Mouse (Mus musculus): ENCODE data around the gene Igfbp3.

- TF ChIP-seq POLR2A (IDR thresholded peaks at IDR 0.05; ENCODE audit: borderline replicate concordance, control insufficient read depth, low read depth, low read length) (no peak), CTCF (IDR thresholded peaks at IDR 0.05; ENCODE audit: control insufficient read depth, insufficient read depth, low read length) (no peak)
Observed at GRCm38 (mm10) chr11:7198006-7198405, 15.7 kb downstream of the Igfbp3 start.
